Mouse (Mus musculus): Measurements from ENCODE around the gene Dus2. TPM values are rescaled to one million over a fixed set of nuclear protein-coding genes. Genes with fewer than 3 reads are reported as not detected.
"Not testable (repeated sequence)": the region's sequence is repeated elsewhere in the genome, so short reads cannot be mapped to it uniquely, and the experiment has no call there.

The Dus2 gene
- polyA plus RNA-seq, 1 experiment from 2014 or later: 15.4 TPM

DNA sequence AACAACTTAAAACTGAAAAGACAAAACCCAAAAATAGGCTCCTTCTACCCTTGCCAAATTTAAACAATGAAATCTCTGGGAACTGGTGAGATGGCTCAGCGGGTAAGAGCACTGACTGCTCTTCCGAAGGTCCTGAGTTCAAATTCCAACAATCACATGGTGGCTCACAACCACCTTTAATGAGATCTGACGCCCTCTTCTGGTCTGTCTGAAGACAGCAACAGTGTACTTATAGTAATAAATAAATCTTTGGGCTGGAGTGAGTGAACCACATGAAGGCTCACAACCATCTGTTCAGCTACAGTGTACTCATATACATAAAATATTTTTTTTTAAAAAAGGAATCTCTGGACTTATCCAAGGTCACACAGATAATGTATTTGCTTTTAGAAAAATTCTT lies 16.8 kb downstream of the Dus2 start:
- DNase-seq (ENCODE audit: low read depth, low spot score); in situ Hi-C loops (cut with MboI; ENCODE audit: low pct_unique_long_range_greater_than_20kb); ATAC-seq; H3K27me3 ChIP-seq: not testable (repeated sequence)
- TF ChIP-seq CTCF (IDR thresholded peaks at IDR 0.05): peak; percentile 44
- ChIA-PET POLR2A (interaction anchor here (1.1 kb wide), 1 partner anchor 44 kb away, joined by 3 read pairs; no protein-coding TSS in a partner anchor), CTCF (interaction anchor here (2.2 kb wide), 1 partner anchor 17 kb away, joined by 7 read pairs; the partner anchor contains the start of gene Dus2)

DNA sequence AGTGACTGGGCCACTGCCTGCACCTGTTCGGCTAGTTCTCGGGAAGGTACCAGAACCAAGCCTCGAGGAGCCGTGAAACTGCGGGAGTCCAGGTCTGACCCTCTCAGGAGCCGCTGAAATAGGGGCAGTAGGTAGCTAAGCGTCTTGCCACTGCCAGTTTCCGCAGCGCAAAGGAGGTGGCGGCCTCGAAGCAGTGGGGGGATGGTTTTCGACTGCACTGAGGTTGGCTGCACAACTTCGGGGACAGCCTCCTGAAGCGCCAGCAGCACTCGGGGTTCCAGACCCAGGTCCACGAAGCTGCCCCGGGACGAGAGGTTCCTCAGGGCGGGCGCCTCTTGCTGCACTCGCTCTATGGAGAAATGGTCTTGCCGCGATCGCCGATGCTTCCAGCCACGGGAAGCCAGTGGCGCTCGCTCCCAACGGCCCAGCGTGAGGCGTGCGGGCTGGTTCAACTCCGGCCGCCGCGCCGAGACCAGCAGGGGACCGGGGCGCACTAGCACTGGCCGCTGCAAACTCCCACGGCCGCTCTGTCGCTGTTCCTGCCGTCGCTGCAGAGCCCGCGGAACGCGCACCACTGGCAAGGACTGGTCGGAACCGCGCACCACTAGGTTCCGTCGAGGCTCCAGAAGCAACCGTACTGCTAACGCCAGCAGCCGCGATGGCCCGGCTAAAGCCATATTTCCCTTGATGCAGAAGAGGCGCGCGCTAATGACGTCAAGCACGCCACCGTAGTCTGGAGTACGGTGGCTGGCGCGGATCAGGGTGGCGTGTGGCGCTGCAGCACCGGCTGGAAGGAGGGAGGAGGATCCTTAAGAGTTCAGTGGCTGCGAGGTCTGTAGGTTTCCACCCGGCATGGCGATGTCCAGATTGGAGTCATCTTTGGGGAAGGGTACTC lies 19.9 kb downstream of the Dus2 start:
- ChIA-PET POLR2A (interaction anchor here (0.6 to 0.8 kb wide), 2 partner anchors 9 to 310 kb away, joined by 3 to 4 read pairs; no protein-coding TSS in a partner anchor), CTCF (interaction anchor here (1.0 to 1.5 kb wide), 4 partner anchors 9 to 28 kb away, joined by 3 to 4 read pairs (median 3); partner anchors contain the start of gene Dus2)
- DNase-seq (ENCODE audit: low read depth, low spot score): peak; percentile 51
- ATAC-seq: peak; percentile 88
- no peak for TF ChIP-seq CTCF (IDR thresholded peaks at IDR 0.05)
- no peaks in the 10 kb centered on the region for H3K27me3 ChIP-seq
- in situ Hi-C loops (cut with MboI; ENCODE audit: low pct_unique_long_range_greater_than_20kb): no loop called here

DNA sequence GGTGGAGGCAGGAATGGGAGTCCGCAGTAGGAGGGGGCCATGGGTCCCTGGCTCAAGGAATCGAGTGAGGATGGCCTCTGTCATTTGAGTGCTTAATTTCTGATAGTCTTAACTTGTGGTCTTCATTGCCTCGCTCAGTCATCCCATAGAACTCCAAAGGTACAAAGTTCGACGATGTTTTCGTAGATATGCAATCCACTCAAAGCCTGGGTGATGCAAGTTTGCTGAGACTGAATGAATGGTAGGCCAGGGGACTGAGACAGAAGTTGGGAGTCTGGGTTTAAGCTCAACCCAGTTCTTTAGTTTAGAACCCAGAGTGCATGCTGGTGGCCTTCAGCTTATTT lies 20.5 kb downstream of the Dus2 start, which contains the start of gene Ddx28:
TSS of gene Ddx28 (minus strand) at position 240 of the 344 bp plus-strand sequence.
- ChIA-PET POLR2A (no interaction called here), CTCF (no interaction called here)
- DNase-seq (ENCODE audit: low read depth, low spot score) (no peak), ATAC-seq (no peak)
- in situ Hi-C loops (cut with MboI; ENCODE audit: low pct_unique_long_range_greater_than_20kb): no loop called here
- TF ChIP-seq CTCF (IDR thresholded peaks at IDR 0.05): no peak
- no peaks in the 10 kb centered on the region for H3K27me3 ChIP-seq

DNA sequence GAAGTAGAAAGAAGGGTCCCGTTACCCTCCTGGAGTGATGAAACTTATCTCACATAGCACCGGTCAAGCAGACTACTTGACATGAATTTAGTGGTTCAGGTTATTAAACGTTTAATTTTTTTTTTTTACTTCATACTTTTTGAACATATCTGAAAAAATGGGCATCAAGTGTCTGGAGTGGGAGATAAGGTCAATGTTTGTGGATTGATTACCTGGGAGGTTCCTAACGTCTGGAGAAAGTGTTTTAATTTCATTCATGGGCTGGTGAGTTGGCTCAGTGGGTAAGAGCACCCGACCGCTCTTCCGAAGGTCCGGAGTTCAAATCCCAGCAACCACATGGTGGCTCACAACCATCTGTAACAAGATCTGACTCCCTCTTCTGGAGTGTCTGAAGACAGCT lies 21.1 kb downstream of the Dus2 start:
- ATAC-seq; DNase-seq (ENCODE audit: low read depth, low spot score); in situ Hi-C loops (cut with MboI; ENCODE audit: low pct_unique_long_range_greater_than_20kb); H3K27me3 ChIP-seq: not testable (repeated sequence)
- ChIA-PET POLR2A (interaction anchor here (0.8 kb wide), 1 partner anchor 168 kb away, joined by 3 read pairs; no protein-coding TSS in a partner anchor), CTCF (interaction anchor here (0.9 kb wide), 1 partner anchor 9 kb away, joined by 3 read pairs; no protein-coding TSS in a partner anchor)
- peak; percentile 13 for TF ChIP-seq CTCF (IDR thresholded peaks at IDR 0.05)

DNA sequence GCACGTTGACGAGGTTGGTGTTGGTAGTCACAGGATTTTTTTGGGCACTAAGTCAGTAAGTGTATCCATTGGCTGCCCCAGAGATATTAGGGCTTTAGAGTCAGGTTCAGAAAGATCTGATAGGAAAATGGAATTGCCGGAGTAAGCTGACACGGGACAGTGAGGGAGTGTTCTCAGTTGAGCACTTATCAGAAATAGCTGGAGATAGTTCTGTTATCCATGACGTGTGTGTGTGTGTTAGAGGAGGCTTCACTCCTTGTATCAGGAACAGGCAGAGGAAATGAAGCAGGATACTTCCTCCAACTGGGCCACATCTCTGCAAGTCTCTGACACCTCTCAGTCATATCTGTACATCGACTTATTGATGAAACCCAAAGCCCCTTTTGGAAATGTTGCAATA lies 25.1 kb downstream of the Dus2 start:
- H3K27me3 ChIP-seq: no peaks in the 10 kb centered on the region
- ATAC-seq (no peak), DNase-seq (ENCODE audit: low read depth, low spot score) (no peak)
- POLR2A ChIA-PET: no interaction called here
- in situ Hi-C loops (cut with MboI; ENCODE audit: low pct_unique_long_range_greater_than_20kb): no loop called here
- TF ChIP-seq CTCF (IDR thresholded peaks at IDR 0.05): no peak
- CTCF ChIA-PET: no interaction called here

DNA sequence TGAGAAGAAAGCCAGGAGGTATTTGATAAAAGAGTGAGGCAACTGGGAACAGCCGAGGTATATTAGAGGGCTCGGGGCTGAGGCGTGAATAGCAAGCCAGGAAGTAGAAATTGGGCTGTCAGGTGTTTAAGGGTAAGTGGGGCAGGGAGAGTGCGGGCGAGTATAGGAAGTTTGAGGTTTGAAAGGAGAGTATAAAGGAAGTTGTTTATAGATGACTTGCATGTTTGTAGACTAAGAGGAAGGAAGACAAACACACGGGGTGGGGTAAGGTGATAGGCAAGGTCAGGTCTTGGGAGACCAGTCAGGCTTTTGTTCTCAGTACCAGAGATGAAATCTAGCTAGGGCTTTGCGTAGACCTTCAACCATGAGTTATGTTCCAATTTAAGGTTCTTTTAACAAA lies 26.0 kb downstream of the Dus2 start:
- no peak for TF ChIP-seq CTCF (IDR thresholded peaks at IDR 0.05)
- in situ Hi-C loops (cut with MboI; ENCODE audit: low pct_unique_long_range_greater_than_20kb): no loop called here
- DNase-seq (ENCODE audit: low read depth, low spot score): no peak

DNA sequence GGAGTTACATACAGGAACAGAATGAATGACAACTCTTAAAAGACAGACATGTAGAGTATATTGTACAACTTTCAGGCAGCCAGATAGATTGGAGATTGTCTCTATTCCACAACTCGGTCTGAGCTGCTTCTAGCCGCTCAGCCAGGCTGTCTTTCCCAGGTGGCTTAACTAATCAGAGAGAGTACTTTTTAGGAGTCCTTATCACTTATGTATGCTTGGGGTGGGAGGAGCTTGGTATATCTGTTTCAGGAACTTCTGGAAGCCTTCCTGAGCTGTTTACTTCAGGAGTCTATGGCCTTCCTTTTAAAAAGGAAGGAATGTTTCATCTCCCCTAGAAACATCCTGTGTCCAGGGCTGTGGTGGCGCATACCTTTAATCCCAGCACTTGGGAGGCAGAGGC lies 26.9 kb downstream of the Dus2 start:
- no peak for DNase-seq (ENCODE audit: low read depth, low spot score)
- CTCF ChIA-PET: no interaction called here
- TF ChIP-seq CTCF (IDR thresholded peaks at IDR 0.05): no peak
- H3K27me3 ChIP-seq: no peaks in the 10 kb centered on the region
- in situ Hi-C loops (cut with MboI; ENCODE audit: low pct_unique_long_range_greater_than_20kb): no loop called here
- ATAC-seq: no peak
- POLR2A ChIA-PET: no interaction called here

More for the DNA sequence above, 26.0 kb downstream of the Dus2 start:
- ATAC-seq: no peak
- H3K27me3 ChIP-seq: no peaks in the 10 kb centered on the region
- ChIA-PET CTCF (no interaction called here), POLR2A (no interaction called here)

DNA sequence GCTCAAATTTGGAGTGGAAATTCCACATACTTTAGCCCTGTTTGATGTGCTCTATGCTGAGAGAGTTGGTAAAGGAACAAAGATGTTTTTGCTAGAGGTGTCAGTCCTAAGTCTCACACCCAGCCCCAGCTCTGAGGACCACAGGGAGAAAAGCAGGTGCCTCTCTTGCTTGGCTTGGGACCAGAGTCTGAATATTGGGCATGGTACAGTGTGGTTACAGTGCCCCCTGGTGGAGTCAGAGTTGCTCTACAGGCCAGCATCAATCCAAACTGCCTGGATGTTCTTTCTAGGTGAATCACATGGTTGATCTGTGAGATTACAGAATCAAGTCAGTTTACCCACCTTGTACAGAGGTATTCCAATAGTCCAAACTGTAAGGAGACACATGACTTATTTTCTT lies 31.3 kb downstream of the Dus2 start:
- H3K27me3 ChIP-seq: no peaks in the 10 kb centered on the region
- TF ChIP-seq CTCF (IDR thresholded peaks at IDR 0.05): peak; percentile 96
- no peak for ATAC-seq
- CTCF ChIA-PET: interaction anchor here (0.6 to 1.7 kb wide), 12 partner anchors 12 to 252 kb away, joined by 3 to 6 read pairs (median 4); partner anchors contain the start of genes Dus2 and Nutf2
- POLR2A ChIA-PET: no interaction called here
- no peak for DNase-seq (ENCODE audit: low read depth, low spot score)
- in situ Hi-C loops (cut with MboI; ENCODE audit: low pct_unique_long_range_greater_than_20kb): no loop called here

DNA sequence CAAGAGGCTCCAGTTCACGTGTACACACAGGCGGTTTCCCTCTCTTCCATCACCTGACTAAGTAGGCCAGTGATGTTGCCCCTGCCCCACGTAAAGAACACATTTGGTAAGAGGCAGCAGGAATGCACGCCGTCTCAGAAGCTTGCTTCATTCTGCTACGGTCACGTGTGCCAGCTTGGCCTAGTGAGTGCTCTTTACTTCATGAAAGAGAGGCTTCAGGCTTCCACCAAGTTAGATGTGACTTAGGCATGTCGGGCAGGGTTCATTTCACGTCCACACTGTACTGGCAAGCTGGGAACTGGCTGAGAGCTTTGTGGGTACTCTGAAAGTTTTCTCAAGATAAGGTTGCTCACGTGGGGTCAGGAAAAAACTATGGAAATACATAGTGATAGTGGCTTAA lies 47.6 kb downstream of the Dus2 start:
- ChIA-PET CTCF (interaction anchor here (0.8 kb wide), 1 partner anchor 28 kb away, joined by 3 read pairs; no protein-coding TSS in a partner anchor), POLR2A (no interaction called here)
- DNase-seq (ENCODE audit: low read depth, low spot score) (no peak), ATAC-seq (no peak)
- TF ChIP-seq CTCF (IDR thresholded peaks at IDR 0.05): no peak
- no peaks in the 10 kb centered on the region for H3K27me3 ChIP-seq
- in situ Hi-C loops (cut with MboI; ENCODE audit: low pct_unique_long_range_greater_than_20kb): no loop called here

DNA sequence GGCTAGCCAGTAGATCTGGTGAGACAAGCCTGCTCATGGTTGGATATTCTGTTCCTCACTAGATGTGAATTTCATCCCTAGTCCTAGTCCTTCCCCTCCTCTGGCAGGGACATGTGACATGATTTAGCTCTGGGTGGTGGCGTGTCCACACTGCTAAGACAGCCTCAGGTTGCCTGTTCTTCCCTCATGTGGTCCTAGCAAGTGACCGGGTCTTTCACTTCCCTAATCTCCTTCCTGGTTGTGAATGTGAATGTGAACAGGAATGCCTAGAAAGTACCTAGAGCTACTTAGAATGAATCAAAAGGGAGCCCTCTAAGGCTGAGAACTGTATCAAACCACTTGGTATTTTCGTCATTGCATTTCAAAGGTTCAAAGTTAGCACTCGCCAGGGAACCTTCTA lies 48.5 kb downstream of the Dus2 start:
- TF ChIP-seq CTCF (IDR thresholded peaks at IDR 0.05): no peak
- ChIA-PET POLR2A (no interaction called here), CTCF (no interaction called here)
- ATAC-seq: no peak
- no peaks in the 10 kb centered on the region for H3K27me3 ChIP-seq
- no peak for DNase-seq (ENCODE audit: low read depth, low spot score)
- in situ Hi-C loops (cut with MboI; ENCODE audit: low pct_unique_long_range_greater_than_20kb): no loop called here

DNA sequence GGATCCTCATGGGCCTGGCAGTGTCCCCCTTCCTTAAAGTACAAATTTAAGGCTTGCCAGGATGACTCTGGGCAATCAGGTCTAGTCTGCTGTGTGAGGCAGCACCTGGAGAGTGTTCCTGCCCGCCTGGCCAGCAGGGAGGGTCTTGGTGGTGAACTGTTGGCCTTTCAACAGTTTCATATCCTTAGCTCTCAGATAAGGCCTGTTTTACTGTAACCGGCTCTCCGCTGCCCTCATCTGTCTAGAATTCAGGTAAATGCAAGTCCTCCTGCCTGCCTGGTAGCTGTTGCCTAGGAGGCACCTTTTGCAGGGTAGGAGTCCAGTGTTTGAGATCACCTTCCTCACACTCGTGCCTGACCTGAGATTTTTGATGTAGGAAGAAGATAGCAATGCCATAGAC lies 49.1 kb downstream of the Dus2 start:
- ATAC-seq: no peak
- in situ Hi-C loops (cut with MboI; ENCODE audit: low pct_unique_long_range_greater_than_20kb): no loop called here
- no peak for DNase-seq (ENCODE audit: low read depth, low spot score)
- no peaks in the 10 kb centered on the region for H3K27me3 ChIP-seq
- POLR2A ChIA-PET: no interaction called here
- CTCF ChIA-PET: no interaction called here
- TF ChIP-seq CTCF (IDR thresholded peaks at IDR 0.05): no peak
